Mouse (Mus musculus) layer of hippocampus, adult 18-20 months (tissue): Measurements from ENCODE around the gene Impdh2. TPM values are rescaled to one million over a fixed set of nuclear protein-coding genes. Genes with fewer than 3 reads are reported as not detected.

ENCODE experiments used
- DNase-seq, 2 experiments: peaks; one replicate each; pipeline ENCODE4 v3.0.0; 2022; ENCODE audit warnings: low spot score in 2 of 2
- long read RNA-seq: library from polyadenylated mRNA; stranded (forward); transcript quantifications from one replicate; pipeline ENCODE4 v2.0.0, GENCODE M21; 2021
- total RNA-seq, 2 experiments: library from RNA; stranded (reverse); gene quantifications; 2 replicates each; pipeline ENCODE4 v1.2.3; 2021

Impdh2 gene
- 10 to 100 TPM; 56.6 to 64.5 TPM for total RNA-seq
- long read RNA-seq, transcript Impdh2-201 (14 exons, 1,858 nt): major isoform, 34 of 38 reads
- long read RNA-seq, partial matches to known transcripts: 1 of 38 reads
- long read RNA-seq, other reads (novel, unspliced or antisense): 3 of 38 reads

DNA sequence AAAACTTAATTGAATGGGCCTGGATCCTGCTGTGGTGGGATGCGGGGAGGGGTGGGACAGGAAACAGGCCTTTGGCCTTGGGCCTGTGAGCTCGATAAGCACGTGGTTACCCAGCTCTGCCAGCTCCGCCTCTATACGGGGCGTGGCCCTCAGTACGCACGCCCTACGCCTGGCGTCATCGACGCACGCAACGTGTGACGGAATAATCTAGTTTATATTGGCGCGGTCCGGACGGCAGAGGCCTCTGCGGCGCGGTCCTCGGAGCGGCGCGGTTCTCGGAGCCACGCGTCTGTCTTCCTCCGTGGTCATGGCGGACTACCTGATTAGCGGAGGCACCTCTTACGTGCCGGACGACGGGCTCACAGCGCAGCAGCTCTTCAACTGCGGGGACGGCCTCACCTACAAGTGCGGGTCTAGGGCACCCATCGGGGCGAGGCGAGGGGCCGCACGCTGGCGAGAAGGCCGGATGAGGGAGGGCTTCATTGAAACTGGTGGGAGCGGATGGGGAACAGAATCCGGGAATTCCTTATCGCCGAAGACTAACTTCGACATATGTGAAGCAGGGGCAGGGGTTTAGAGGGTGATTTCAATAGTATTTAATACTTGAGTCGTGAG is at the start of gene Impdh2:
Impdh2 (plus strand) TSS at position 60 of the 615 bp plus-strand sequence.
- DNase-seq: peak; percentile 91 to 96

DNA sequence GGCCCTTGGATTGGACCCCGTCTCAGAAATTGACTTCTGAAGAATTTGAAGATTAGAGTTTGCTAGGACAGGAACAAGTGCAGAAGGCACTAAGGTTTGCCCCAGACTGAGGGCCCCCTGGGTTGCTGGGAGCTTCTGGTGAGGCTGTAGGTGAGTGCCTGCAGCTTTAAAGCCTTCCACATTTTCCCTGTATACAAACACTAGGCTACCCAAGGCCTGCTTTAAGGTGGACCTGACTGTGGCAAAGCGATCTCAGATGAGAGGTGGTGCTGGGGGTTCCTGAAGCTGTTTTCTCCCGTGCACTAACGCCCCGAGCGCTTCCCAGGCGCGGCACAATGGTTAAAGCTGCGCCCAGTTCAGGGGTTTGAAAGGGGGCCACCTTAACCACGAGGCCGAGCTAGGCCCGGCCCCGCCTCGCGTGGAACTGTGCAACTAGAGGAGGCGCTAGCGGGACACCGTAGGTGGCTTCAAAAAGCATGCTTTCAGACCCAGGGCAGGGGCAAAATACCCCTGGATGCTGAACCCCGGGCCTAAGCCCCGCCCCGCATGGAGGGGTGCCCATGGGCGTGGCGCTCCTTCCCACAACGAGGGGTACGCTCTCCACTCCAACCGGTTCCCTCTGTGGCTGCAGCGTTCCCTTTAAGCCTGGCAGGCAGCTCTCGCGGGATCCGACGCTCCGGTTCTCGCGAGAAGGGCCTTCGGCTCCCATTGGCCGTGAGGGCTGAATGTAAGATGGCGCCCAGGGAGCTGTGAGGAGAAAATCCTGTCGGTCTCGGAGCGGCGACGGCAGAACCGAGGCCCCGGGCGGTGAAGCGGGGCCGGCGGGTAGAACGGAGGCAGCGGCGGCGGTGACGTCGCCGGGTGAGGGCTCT is 43.5 kb upstream of the Impdh2 start, which contains the start of gene Qrich1:
Qrich1 (plus strand) TSS at position 427 of the 872 bp plus-strand sequence.
- DNase-seq: peak; percentile 94 to 97

DNA sequence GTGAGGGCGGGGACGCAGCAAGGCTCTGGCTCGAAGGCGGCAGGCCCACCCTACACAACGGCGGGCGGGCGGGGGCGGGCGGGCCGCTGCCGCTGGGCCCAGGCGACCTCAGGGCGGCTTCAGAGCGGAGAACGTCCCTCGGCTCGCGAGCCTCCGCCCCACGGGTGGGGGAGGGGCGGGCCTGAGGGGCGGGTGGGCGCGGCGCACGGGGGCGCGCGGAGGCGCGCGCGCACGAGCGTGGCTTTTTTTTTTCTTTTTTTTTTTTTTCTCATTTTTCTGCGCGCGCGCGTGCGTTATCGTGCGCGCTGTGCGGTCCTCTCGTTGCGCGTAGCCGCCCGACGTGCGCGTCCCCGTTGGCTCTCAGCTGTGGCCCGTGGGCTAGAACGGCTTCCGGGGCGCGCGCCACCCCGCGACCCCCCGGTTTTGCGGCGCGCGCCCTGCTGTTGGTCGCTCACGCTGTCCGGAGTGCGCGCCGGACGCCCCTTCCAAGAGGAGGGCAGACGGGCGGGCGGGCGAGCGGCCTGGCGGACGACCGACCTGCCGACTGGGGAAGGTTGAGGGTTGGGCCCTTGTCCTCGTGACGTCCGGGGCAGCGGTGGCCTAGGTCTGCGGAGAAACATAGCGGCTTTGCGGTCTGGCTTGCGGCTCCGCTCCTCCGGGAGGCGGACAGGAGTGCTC is 42.7 kb upstream of the Impdh2 start:
- peak; percentile 77 to 88 for DNase-seq

DNA sequence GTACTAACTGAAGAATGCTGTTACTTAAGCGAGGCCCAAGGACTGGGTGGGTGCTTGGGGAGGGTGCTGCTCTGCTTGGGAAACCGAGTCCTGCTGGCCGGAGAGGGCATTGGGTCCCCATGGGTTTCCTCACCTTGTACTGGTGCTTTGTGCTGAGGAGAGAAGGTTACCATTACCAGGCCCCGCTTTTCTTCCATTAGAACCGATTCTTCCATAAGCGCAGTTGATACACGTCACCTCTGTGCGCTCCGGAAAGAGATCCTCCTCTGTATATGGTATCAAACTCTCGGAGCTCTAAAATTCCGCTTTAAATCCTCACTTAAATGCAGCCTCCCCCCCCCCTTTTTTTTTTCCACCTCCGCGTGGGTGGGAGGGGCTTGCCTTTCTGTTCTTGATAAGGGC is 42.2 kb upstream of the Impdh2 start:
- peak; percentile 34 to 58 for DNase-seq

DNA sequence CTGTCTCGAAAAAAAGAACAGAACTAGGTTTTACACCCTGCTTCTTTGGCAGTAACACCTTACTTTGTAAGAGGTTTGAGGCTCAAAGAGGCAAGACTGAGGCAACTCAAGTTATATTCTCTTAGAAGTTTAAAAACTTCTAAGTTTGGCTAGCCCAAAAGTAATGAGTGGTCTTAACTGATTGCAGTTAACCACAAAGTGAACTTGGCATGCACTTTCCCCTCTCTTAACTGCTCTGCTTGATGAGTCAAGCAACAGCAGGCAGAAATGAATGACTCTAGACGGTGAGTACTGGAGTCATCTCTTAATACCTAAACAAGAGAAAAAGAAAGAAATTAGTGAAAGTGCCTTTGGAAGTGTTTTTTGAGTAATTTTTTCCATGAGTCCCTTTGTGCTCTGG is 38.5 kb upstream of the Impdh2 start:
- no peak for DNase-seq

DNA sequence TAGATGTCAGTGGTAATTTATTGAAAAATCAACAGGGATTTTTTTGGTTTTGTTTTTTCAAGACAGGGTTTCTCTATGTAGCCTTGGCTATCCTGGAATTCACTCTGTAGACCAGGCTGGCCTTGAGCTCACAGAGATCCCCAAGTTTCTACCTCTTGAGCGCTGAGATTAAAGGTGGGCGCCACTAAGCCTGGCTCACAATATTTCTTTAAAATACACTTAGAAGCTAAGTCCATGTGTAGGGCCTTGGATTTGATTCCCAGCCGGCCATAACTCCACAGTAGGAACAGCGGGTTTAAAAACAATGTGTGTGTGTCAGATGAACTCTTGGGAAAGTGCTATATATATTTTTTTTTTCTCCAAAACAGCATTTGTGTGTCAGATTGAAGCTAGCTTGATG is 36.7 kb upstream of the Impdh2 start:
- DNase-seq: no peak

DNA sequence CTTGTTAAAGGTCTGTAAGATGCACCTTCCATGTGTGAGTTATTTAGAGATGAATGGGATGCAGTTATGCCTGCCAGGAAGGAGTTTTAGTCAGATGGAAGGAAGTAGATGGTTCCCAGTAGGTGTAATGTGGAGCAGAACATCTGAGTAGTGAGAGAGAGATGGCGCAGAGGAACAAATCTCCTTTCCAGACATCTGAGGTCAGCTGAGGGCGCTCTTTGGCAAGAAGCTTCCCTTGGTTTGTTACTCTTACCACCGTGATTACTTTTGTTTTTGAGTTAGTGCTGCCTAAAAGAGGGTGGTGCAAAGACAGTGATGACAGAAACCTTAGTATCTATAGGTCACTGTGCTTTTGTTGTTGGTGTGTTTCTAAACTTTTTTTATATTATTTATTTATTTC is 34.7 kb upstream of the Impdh2 start:
- no peak for DNase-seq

DNA sequence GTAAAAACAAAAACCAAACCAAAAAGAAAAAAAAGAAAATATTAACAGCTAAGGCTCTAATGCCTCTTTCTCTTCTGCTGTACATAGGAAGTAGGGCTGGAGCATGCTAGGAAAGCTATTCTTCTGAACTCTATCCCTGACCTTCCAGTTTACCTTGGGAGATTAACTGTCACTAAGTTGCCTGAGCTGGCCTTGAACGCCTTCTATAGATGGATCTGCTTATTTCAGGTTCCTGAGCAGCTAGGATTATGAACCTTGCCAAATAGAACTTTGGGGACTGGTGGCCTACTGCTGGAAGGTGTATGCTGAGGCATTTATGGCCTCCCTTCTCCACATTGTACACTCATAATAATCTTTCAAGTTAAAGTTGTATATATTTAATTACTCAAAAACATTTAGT is 29.1 kb upstream of the Impdh2 start:
- DNase-seq: no peak

DNA sequence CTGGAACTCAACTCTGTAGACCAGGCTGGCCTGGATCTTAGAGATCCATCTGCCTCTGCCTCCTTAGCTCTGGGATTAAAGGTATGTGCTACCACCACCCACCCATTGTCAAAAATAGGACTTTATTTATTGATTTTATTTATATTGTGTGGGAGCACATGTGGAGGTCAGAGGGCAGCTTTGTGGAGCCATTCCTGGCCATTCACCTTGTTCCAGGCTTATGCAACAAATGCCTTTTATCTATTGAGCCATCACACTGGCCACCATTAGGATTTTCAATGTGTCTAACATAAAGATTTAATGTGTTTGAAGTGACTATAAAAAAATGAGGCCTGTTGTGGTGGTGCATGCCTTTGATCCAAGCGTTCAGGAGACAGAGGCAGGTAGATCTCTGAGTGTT is 28.6 kb upstream of the Impdh2 start:
- no peak for DNase-seq

DNA sequence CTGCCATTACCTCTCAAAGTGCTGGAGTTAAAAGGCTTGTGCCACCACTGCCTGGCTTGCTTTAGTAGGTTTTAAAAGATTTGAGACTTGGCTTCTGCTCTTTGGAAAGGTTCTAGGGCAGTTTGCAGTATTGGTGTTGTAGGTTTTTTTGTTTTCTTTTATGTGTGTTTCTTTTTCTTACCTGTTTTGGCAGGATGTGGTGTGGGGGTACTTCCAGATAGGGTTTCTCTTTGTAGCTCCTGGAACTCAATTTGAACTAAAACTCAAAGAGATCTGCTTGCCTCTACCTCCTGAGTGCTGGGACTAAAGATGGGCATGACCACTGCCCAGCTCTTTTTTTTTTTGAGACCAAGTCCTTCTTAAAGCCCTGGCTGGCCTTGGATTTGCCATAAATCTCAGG is 19.2 kb upstream of the Impdh2 start:
- DNase-seq: no peak

DNA sequence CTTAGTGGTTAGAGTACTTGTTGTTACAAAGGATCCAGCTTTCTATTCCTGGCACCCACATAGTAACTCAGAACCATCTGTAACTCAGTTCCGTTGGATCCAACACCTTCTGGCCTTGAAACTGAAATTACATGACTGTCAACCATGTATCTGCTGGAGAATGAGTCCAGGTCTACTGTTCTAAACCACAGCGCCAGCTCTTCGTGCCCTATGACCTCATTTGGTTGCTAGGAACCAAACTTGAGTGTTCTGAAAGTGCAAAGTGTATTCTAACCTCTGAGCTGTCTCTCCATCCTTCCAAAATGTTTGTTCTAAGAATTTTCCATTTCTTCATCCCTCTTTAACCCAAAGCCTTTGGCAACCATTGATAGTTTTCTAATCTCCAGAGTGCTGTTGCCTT is 14.1 kb upstream of the Impdh2 start:
- DNase-seq: no peak

DNA sequence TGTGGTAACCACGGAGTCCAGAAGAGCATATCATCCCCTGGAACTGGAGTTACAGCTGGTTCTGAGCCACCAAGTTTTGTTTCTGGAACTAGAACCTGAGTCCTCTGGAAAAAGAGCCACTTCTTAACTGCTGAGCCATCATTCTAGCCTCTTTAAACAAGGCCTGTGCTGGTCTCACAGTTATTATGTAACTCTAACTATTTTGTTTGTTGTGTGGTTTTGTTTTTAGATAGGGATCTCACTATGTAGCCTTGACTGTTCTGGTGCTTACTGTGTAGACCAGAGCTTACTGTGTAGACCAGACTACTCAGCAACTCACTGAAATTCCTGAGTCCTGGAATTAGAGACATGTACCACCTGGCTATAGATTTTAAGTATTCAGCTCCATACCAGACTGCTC is 13.2 kb upstream of the Impdh2 start:
- DNase-seq: no peak

DNA sequence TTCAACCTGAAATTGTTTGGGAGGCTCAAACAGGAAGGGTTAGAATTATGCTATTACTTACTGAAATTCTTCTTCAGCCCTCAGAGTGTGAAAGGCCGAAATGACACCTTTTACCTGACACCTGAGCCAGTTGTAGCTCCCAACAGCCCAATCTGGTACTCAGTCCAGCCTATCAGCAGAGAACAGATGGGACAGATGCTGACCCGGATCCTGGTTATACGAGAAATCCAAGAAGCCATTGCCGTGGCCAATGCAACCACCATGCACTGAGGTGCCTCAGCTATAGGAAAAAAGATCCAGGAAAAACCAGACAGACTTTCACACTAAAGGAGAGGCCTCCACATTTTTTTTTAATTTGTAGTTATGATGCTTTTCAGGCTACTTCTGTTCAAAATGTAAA is 917 bp upstream of the Impdh2 start:
- DNase-seq: no peak

DNA sequence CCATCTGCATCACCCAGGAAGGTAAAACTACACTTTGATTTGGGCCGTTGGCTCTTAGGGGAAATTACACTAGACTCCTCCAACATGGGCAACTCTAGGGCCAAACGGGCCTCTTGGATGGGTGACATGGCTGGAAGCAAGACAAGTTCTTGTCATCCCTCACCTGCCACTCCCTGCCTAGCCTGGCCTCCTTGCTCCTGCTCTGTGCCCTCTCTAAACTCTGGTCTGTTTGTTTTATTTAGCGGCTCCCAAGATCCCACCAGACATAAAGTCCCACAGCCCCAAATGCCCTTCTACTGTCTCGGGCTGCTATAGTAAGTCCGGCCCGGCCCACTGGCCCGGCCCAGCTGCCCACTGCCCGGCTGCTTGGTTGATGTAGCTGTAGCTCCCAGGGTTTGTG is 3.6 kb downstream of the Impdh2 start:
- no peak for DNase-seq

DNA sequence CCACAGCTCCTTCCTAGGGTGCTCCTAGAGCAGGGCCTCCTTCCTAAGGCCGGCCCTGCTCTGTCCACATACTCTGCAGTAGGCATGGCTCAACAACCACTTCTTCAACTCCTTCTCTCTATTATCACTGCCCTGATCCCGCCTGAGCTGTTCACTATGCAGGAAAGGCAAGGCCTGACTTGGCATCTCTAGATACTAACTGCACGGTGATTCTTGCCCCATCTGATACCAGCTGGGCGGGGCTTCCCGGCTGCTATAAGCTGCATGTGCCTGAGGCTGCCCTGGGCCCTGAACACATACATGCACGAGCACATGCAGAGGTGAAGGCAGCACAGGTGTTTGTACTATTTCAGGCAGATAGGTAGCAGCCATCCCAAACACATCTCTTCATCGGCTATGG is 4.0 kb downstream of the Impdh2 start:
- DNase-seq: no peak

DNA sequence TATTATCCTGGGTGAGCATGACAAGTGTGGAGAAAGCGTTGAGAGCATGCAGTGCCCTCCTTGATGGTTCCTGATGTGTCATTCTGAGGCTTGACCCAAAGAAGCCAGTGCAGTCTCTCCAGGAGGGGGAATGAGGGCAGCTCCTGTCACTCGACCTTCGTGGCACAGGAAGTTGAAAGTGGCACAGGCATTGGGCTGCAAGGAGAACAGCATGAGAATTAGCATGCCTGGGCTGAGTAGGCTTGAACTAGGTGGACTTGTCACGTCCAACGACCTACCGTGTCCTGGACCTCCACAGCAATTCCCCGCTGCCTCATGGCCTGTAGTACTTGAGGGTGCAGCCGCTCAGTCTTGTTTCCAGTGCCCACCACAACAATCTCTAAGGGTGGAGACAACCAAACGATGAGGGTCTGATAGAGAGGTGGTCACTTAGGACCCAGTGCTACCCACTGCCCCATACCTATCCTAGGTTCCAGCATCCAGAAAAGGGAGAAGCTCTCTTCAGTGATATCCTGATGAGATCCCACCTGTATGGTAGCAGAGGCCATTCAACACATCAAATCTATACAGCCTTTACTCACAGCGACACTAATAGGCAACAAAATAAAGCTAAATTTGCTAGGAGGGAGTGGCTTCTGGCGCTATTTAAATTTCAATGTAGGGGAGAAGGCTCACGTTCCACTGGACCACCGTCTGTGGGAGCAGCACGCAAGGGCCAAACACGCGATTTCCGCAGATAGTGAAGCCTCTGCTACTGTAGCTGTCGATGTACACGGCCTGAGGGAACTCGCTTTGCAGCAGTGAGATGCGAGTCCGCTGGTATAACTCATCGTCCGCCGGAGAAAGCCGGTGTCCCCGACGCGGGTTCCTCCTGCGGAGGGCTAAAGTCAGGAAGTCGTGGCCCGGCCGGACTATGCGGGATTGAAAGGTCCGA is 6.1 kb downstream of the Impdh2 start:
- DNase-seq: no peak

DNA sequence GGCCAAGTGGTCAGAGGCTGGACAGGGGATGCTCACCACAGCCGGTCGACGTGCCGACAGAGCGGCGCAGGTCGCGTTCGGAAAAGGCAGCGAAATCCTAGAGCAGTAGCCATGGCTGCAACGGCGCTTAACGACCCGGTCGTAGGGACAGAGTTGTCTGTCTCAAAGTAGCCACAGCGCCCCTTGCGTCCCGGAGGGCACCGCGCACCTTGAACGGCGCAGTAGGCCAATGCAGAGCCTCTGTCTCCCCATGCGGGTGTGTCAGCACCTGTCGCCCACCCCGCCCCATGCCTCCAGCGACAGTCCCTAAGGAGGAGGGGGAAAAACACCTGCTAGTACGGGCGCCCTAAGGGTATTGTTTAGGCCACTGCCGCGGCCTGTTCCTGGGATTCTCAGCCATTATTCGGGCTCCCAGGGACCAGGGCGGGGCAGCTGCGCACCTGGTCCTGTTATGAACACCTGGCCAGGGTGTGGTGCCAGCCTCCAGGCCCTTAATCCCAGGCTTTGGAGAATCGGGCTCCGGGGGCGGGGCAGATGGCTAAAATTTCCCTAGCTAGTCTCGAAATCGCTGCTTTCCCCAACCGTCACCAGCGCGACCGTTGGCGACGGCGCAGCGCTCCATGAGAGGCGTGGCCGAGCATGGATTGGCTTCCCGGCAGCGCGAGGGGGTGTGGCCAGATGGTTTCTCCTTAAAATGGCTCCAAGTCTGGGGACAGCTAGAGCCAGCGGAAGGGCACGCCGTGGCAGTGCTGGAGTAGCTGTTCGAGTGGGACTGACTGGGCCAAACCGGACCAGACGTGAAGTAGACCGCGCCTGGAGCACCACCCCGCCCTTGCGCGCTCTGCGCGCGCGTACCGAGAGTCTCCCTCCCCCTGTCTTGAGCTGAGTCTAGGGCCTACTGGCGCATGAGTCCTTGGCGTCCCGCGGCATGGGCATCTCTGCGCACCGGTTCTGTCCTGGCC is 7.0 kb downstream of the Impdh2 start, which contains the start of gene Ndufaf3:
Ndufaf3 (minus strand) TSS at position 620 of the 962 bp plus-strand sequence.
- peak; percentile 94 to 97 for DNase-seq

DNA sequence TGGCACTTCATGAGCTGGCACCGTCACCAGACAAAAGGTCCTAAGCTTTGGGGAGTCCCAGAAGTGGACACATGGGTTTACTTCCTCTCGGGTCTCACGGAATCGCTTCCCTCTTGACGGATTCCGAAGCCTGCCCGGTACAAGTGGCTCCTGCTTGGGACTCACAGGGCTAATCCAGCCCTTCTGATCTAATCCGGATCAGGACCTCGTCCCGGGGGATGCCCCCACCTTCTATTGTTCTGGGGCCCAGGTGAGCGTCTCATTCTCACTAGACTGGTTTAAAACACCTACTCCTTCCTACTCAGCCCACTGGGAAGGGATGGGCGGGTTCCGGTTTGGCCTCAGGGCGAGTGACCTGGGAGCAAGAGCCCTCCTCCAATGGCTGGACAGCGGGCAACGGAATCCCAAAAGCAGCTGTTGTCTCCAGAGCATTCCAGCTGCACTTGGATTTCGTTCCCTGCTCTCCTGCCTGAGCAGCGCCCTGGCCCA is 7.9 kb downstream of the Impdh2 start:
- DNase-seq: no peak

DNA sequence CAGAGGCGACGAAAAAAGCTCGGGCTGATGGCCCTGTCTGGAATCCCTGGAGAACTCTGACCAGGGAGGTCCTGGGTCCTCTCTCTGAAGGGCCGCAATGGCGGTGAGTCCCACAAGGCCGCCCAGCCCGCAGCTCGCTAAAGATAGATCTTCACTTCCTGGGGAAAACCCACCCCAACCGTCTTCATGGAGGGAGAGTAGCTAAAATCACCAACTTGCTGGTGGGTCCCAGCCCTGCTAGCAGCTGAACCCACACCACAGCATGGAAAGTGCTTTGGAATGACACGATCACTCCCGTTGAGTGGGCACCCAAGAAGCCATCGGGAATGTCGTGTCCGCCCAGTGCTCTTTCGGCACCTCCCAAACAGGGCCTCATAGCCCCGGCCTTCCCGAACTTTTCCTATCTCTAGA is 8.4 kb downstream of the Impdh2 start:
- DNase-seq: no peak
